Mouse (Mus musculus) common myeloid progenitor, adult 5-6 weeks (primary cell): ENCODE data around the gene Usp48. TPM values are rescaled to one million over a fixed set of nuclear protein-coding genes. Genes with fewer than 3 reads are reported as not detected.
A peak's percentile ranks its signal among the peaks of the same experiment; 100 is the strongest.
"Not testable (repeated sequence)": the region's sequence is repeated elsewhere in the genome, so short reads cannot be mapped to it uniquely, and the experiment has no call there.

ENCODE experiments used
- ATAC-seq: replicated peaks from 2 replicates; pipeline ENCODE4 v1.8.0; 2016; ENCODE audit warnings: low read depth, mild to moderate bottlenecking, moderate TSS enrichment, inconsistent platforms; ENCODE audit not compliant: poor library complexity, severe bottlenecking
- total RNA-seq: library from RNA; stranded (forward); fragments of 200-1000, 187-1606 nt; gene quantifications from 2 replicates; pipeline ENCODE4 v1.2.3, GENCODE M21; 2017

Gene Usp48
- 150 and 164 TPM in 2 replicates for total RNA-seq

- peak; percentile 91 for ATAC-seq
Observed at GRCm38 (mm10) chr4:137593601-137594495, at the start of gene Usp48. Gene Usp48 (plus strand): TSS chr4:137593755.

DNA sequence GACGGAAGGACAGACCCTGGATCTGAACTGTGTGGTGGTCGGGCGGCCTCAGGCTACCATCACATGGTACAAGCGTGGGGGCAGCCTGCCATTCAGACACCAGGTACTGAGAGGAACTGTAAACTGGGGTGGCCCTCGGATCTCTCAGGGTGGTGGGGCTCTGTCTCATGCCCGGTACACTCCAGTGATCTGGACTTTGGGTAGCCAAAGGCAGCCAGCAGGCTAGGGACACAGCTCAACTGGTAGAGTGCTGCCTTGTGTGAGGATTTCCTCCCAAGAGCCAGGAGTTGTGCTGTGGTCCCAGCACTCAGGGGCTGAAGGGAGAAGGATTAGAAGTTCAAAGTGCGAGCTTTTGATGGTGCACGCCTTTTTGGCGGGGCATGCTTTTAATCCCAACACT lies 48.0 kb upstream of the Usp48 start:
- no peak for ATAC-seq

- peak; percentile 62; the same call in 1 of the 2 replicates for ATAC-seq
Observed at GRCm38 (mm10) chr4:137546003-137546525, 47.5 kb upstream of the Usp48 start.

DNA sequence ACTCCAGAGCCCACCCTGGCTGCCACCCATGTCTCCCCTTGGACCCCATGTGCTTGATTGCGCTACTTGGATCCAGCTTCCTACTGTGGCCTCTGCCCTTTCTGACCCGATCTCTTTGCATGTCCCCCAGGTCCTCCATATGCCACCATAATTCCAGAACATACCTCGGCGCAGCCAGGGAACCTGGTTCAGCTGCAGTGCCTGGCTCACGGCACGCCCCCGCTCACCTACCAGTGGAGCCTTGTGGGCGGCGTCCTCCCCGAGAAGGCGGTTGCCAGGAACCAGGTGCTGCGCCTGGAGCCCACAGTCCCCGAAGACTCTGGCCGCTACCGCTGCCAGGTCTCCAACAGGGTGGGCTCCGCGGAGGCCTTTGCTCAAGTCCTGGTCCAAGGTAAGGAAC lies 40.1 kb upstream of the Usp48 start:
- ATAC-seq, result no peak

DNA sequence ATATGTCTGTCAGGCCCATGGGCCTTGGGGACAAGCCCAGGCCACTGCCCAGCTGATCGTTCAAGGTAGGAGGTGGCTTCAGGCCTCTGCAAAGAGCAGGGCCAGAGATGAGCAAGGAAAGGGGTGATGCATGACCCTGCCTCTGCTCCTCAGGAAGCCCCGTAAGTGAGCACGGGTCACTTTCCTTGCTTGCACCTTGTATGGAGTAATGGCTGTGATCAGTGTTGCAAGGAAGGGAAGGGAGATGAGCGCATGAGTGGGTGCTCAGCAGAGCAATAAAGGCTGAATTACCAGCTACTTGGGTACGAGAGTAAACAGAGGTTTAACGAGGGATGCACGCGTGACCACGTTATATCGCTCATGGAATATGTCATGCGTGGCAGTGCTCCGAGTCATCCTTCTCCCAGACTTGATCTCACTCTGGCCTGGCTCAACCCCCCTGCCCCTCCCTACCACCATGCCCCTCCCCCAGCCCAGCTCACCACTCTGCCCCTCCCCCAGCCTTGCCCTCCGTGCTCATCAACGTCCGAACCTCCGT lies 36.8 kb upstream of the Usp48 start:
- ATAC-seq, result no peak

DNA sequence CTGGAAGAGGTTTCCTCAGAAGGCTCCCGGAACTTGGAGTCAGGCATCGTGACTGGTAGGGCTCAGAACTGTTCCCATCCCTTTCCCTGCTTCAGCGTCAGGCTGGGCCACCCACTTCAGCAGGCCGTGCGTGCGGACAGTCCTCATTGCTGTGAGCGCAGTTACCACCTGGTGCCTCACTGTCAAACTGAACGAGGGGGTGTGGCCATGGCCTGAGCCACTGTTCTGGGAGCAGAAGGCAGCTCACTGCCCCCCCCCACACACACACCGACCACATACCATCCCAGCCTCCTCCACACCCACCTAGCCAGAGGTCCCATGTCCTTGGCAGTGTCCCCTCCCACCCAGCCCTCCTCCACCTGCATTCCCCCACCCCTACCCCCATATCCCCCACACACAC lies 23.7 kb upstream of the Usp48 start:
- ATAC-seq, result no peak

GRCm38 (mm10) chr4:137574469-137574868 lies 19.1 kb upstream of the Usp48 start, which contains the start of gene Ldlrad2:
Gene Ldlrad2 (minus strand): TSS chr4:137574569.
- no peak for ATAC-seq

DNA sequence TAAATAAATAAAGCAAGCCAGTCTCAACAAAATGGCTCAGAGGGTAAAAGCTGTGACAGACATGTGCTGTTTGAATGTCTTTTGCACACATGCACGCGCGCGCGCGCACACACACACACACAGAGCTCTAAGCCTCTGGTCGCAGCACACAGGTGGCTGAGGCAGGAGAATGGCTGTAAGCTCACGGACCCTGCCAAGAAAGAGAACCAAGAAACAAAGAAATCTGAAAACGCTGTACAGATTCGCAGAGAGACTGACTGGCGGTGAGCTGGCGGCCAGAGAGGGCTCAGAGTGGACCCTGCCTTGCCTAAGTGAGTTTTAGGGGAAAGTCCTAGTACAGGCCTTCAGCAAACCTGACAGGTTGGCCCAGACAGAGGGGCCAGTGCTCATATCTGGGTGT lies 16.1 kb upstream of the Usp48 start:
- ATAC-seq, result no peak

DNA sequence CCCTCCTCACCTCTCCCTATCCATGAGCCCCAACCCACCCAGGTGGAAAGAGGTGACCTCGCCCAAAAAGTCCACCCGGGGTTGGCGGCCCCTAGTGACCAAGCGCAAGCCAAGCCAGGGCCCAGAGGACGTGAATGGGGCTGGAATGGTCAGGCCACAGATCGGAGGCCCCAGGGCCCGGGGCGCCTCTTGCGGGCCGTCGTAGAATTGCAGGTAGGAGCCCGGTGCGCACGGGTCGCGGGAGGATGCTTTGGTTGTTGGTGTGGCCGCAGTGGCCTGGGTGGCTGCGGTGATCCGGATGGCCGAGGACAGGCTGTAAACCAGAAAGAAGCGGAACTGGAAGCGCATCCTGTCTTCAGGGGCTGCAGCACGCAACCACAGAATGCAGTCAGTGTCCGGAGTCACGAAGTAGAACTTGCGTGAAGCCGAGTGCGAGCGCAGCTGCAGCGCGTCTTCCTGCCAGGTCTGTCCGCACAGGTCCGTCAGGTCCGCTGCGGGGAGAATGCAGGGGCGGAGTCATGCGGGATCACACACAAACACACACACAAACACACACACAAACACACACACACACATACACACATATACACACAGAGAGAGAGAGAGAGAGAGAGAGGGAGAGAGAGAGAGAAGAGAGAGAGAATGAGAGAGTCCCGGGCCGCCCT lies 15.2 kb upstream of the Usp48 start:
- peak; percentile 87 for ATAC-seq

DNA sequence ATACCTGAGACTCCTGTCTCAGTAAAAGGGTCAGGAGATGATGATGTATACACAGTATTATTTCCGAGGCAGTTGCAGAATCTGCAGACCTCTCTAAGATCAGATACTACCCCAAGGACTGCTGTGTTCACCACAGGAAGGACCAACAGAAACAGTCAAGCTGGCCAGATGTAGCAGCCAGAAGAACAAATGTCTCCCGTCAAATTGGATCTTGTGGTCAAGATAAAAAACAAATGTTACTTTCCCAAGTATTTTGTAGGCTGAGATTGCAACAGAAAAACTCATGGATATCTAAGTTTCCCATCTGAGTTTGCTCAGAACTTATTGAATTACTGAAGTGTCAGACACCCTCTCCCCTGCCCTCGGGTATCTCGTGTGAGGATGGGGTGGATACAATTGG lies 13.8 kb upstream of the Usp48 start:
- no peak for ATAC-seq

DNA sequence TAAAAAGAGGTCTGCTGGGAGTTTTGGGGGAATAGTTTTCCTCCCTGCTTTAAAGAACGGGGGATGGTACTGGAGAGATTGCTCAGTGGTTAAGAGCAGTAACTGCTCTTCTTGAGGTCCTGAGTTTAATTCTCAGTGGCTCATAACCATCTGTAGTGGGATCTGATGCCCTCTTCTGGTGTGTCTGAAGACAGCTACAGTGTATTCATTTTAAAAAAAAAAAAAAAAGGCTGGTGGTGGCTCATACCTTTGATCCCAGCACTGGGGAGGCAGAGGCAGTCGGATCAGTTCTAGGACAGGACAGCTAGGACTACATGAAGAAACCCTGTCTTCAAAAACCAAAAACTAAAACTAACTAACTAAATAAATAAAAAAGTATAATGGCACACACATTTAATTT lies 13.3 kb upstream of the Usp48 start:
- no peak for ATAC-seq

DNA sequence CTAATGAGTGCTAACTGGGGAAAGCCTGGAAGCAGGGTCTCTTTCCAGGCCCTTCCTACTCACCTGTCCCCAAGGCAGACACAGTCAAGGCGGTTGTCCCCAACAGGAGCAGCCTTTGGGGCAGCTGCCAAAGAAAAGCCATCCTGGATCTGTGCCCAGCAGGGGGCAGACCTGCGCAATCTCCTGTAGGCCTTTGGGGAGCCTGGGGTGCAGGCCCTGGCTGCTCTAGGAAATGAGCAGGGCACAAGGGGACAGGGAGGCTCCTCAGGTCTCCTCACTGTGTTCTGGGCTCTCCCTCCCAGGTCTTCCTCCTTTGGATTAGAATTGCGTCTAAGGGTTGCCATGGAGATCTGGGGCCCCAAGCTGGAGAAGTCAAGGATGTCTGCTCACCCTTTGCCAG lies 11.7 kb upstream of the Usp48 start:
- ATAC-seq, result peak; percentile 64; the same call in 1 of the 2 replicates

DNA sequence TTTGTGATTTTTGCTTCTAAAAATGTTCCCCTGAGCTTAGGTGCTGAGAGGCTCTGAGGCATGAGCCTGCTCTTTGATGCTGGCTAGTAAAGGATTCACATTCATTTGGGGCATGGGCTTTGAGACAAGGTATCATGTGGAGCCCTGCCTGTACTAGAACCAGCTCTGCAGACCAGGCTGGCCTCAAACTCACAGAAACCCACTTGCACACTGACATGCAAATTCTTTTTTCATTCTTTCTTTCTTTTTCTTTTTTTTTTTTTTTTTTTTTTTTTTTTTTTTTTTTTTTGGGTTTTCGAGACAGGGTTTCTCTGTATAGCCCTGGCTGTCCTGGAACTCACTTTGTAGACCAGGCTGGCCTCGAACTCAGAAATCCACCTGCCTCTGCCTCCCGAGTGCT lies 4.5 kb upstream of the Usp48 start:
- not testable (repeated sequence) for ATAC-seq

- no peak for ATAC-seq
Observed at GRCm38 (mm10) chr4:137589586-137589985, 4.0 kb upstream of the Usp48 start.

- ATAC-seq, result no peak
Observed at GRCm38 (mm10) chr4:137590961-137591360, 2.6 kb upstream of the Usp48 start.

DNA sequence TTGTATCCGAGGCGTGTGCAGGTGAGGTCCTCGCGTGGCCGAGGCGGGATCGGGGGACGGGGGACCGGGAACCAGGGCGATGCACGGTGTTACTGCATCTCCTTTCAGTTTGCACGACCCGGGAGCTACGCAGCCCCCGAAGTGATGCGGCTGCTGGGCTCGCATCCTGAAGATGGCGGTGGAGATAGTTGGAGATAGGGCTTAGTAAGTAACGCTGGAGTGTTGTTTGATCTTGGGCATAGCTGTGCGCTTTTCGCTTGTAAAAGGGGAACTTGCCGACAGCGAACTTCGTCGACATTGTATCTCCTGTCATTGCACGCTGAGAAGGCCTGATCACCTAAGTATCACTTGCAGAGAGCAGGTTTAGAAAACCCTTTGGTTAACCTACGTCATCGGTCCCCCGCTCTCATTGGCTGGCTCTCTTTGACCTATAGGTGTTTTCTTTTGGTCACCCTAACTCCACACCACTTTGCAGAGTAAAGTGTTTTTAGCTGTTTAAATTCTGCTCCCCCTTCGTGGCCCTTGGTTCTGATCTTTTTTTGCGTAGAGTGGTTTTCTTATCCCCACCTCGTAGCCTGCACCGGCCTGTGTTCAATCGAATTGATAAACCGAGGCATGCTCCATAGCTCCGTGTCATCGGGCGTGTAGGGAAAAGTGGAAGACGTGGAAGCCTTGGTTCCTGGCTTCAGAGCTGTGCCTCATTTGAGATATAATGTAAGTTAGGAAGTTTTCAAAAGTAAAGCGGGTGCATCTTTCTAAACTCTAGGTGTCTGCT lies 1.1 kb downstream of the Usp48 start:
- peak; percentile 23 for ATAC-seq

GRCm38 (mm10) chr4:137597098-137597630 lies 3.6 kb downstream of the Usp48 start:
- ATAC-seq, result no peak

GRCm38 (mm10) chr4:137598577-137598976 lies 5.0 kb downstream of the Usp48 start:
- no peak for ATAC-seq

GRCm38 (mm10) chr4:137603449-137604171 lies 10.1 kb downstream of the Usp48 start:
- ATAC-seq, result peak; percentile 70
